Mouse (Mus musculus): ENCODE data around the gene Utp6.
"Not testable (repeated sequence)": the region's sequence is repeated elsewhere in the genome, so short reads cannot be mapped to it uniquely, and the experiment has no call there.

DNA sequence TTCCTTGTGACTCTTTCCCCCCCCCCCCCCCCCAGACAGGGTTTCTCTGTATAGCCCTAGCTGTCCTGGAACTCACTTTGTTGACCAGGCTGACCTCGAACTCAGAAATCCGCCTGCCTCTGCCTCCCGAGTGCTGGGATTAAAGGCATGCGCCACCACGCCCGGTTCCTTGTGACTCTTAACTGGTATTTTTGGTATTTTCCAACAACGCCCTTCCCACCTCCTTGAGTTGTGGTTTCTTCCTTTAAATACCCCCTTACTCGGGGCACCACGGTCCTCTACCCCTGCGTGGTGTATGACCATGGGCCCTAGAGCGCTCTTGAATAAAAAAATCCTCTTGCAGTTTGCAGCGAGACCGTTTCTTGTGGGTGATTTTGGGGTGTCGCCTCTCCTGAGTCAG, 14.9 kb upstream of the Utp6 start:
- TF ChIP-seq CTCF (IDR thresholded peaks at IDR 0.05; ENCODE audit: low read depth, low read length); POLR2A (IDR thresholded peaks at IDR 0.05; ENCODE audit: borderline replicate concordance, low read depth, low read length): not testable (repeated sequence)

Measured in bone marrow macrophage, adult 2 months (primary cell).